Mouse (Mus musculus) skeletal muscle tissue, adult 2 months (tissue): ENCODE data around the gene Clasp2.
A peak's percentile ranks its signal among the peaks of the same experiment; 100 is the strongest.
"Not testable (repeated sequence)": the region's sequence is repeated elsewhere in the genome, so short reads cannot be mapped to it uniquely, and the experiment has no call there.

Experiments used
- DNase-seq: peaks from one replicate; pipeline ENCODE4 v3.0.0-alpha.2; 2012; ENCODE audit warnings: low read depth, low spot score

Clasp2 gene

DNA sequence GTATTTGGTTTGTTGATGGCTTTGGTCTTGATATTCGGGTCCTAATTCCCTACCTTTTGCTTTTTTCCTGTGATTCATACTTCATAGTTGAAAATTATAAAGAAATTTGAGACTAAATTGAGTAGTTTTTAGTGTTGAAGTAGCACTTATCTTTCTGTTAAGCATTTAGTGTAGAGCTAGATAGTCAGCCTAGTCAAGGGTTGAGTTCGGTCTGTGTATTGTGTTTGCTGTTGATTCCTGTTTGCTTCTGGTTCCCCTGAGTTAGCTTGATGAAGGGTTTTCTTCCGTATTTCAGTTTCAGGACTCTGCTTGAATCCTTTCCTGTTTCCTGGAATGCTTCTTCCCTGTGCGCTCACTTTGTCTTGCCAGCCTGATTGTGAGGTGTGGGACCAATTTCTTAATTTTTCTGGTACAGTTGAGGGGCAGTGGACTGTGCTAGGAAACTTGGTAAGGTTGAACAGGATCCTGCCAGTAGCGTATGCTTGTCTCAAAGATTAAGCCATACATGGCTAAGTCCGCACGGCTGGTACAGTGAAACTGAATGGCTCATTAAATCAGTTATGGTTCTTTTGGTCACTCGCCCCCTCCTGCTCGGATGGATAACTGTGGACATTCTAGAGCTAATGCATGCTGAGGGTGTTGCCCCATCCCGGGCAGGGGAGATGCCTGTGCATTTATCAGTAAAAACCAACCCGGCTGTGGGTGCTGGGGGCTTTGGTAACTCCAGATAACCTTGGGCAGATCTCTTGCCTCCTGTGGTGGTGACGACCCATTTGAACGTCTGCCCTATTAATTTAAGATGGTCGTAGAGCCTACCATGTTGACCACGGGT lies 14.8 kb downstream of the Clasp2 start:
- DNase-seq = no peak

DNA sequence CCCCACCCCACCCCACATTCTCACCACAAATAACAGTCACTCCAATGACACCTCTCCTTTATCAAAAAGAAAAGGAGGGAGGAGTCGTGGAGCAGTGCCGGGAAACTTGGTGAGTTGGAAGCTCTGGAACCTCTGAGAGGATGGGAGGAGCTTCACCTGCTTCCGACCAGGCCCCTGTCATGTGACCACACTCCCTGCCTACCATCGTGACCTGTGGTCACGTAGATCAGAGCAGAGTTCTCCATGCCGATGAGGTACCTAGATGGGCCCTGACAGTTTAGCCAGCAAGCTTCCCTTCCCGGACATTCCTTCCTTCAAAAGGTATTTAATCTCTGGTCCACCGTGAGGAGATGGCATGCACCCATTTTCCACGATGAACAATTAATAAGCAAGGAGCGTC lies 17.2 kb downstream of the Clasp2 start:
- no peak for DNase-seq

DNA sequence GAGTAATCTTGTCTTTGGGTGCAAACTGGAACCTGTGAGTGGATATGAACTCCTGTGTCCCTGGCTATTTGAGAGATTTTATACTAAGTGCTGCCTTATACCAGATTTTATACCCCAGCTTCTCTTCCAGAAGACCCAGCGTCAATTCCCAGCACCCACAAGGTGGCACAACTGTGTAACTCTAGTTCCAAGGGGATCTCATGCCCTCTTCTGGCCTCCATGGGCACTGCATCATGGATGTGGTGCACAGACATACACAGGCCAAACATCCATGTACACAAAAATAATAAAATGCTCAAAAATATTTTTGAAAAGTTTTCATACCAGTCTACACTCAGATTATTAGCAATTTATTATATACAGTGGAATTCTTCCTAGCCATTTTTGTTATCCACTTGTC lies 18.4 kb downstream of the Clasp2 start:
- no peak for DNase-seq

DNA sequence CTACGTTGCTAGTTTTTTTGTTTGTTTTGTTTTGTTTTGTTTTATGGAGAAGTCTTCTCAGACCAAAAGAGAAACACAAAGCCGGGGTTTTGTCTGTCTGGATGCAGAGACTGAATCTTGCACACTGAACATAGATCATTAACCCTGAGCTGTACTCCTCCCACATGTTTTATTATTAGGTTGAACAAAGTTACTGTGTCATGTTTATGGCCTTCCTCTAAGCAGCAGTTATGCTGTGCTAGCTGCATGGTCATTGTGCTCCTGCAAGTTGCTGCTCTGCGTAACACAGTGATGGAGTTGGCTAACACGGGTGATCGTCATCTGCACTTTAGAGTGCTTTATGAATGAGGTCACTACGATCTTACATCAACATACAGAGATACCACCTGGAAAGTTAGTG lies 21.1 kb downstream of the Clasp2 start:
- no peak for DNase-seq

DNA sequence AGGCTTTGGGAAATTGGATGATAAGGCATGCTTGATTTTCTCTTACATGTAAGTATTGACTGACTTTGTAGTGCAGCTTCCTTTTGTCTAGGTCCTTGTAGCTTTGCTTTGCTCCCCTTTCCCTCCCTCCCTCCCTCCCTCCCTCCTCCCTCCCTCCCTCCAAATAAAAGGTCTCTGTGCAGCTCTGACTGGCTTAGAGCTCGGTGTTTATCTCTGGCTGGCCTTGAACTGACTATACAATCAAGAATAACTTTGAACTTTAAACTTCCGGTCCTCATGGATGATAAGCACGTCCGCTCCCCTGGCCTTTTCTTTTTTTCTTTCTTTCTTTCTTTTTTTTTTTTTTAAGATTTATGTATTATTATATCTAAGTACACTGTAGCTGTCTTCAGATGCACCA lies 21.9 kb downstream of the Clasp2 start:
- no peak for DNase-seq

DNA sequence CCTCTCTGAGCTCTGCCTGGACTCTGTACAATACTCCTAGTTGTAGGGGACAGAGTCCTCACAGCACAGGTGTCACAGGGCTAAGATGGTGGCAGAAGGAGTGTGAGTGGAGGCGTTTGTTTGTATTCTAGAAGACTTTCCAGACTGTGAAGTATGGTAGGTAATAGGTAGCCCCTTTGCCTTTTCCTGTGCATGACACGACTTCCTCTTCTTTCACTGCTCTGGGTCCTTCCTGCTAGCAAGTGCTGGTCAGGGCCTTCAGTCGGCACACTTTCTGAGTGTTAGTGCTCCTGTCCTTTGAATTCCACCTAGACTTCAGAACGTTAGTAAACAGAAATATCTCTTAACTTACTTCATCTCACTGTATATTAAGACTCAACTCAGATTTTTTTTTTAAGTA lies 29.4 kb downstream of the Clasp2 start:
- no peak for DNase-seq

DNA sequence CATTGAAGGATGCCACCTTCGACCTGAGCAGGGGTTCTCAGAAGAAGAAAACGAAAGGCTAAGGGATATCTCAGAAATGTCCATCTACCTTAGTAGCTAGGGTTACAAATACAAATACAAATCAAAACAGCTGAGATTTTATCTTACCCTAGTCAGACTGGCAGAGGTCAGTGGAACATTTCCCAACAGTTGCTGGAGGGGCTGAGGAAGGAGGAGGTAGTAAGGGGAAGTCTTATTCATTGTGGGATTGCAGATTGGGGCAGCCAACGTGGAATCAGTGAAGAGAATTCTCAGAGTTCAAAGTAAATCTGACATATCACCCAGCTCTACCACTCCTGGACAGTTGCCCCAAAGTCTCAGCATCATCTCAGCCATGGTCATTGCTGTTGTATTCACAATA lies 39.6 kb downstream of the Clasp2 start:
- no peak for DNase-seq

DNA sequence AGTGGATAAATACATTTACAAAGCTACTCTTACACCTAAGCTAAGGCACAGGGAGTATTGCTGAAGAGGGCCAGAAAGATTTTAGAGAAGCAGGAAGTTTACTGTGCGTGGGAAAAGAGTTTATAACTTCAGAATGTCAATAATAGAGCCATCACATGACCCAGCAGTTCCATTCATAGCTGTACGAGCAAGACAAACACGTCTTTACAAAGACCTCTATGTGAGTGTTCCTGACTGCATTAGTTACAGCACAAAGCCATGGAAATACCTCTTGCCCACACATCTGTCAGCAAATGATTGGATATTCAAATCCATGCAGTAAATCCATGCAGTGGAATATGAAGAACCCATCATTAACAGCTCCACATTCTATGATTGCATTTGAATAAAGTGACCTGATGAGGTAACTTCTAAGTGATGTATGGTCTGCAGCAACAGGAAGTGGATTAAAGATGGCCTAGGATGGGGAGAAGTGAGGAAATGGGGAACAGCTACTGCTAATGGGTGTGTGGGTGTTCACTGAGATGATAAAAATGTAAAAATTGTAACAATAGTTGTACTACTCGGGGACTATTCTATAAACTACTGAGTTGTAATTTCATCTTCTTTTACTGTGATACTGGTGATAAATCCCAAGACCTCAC lies 41.2 kb downstream of the Clasp2 start:
- DNase-seq = no peak

DNA sequence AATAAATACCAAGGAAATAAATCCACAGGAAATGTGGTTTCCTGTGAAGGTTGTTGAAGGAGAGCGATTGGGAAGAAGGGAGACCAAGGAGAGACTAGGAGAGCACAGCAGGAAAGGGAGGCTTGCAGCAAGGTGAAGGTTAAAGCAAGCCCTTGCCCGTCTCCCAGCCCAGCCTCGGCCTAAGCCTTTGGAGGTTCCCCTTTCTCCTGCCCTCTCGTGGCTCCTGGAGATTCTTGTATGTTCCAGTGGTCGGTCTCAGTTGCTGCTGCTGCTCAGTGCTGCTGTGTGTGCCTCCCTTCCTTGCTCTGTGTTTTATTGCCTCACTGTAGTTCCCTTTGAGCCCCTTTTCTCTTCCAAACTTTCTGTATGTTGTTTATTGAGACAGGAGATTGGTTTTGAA lies 42.4 kb downstream of the Clasp2 start:
- DNase-seq = no peak

DNA sequence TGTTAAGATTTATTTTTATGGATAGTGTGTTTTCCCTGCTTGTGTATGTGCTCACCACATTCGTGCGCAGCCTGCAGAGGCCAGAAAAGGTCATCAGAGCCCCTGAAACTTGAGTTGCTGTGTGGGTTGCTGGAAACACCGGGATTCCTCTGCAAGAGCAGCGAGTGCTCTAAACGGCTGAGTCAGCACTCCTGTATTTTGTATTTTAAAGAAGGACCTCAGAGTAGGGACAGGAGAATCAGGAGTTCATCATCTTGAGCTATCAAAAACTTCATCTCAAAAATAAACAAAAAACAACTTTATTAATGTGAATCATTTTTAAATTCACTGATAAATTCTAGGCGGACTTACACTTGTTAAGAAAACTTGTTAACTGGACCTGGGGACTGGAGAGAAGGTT lies 48.0 kb downstream of the Clasp2 start:
- not testable (repeated sequence) for DNase-seq

DNA sequence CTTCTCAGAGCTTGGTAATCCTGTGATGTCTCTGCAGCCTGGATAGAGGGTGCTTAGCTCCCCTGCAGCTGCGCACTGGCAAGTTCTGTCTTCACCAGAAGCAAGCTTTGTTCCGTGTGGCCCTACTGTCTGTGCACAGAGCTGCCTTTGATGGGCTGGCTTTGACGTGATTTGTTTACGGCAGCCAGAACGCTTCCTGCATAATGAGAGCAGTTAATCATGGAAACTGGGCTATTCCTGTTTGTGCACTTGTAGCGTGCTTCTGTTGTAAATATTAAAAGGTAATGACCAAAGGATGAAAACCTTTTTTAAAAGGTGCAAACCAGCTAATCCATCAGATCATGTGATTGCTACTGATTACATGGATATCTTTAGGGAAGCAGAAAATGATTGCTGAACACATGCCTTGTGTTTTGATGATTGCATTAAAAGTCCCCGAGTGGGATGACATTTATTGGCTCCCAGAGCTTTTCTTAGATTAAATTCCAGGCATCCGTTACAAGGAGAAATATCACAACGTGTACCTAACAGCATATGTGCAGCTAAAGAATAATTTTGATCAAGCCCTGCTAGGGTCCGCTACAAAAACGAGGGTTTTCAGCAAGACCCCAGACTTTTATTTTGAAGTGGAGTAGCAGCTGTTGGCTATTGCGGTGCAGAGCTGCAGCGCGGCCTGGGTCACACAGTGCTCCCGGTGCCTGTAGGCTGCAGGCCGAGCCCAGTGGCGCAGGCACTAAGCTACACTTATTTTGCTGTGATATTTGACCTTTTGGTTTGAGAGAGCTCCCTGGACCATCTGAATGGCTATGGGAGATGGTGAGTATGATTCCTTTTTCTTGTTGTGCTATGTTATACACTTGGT lies 51.6 kb downstream of the Clasp2 start:
- peak; percentile 78 for DNase-seq

DNA sequence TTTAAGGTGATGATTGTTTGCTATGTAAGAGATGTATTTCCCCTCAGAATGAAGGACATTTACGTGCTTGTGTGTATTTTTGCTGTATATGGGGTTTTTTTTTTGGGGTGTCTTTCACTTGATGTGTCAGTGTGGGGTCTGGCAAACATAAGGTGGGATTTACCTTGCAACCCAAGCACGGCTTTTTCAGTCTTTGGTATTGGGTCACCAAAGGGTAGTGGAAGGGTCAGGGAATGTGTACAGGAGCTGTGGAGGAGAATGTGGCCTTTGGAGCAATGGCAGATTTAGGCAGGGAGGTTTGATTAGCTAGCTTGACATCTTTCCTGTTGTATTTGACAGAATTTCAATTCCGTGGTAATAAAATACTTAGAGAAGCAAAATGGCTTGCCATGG lies 52.2 kb downstream of the Clasp2 start:
- DNase-seq = no peak

DNA sequence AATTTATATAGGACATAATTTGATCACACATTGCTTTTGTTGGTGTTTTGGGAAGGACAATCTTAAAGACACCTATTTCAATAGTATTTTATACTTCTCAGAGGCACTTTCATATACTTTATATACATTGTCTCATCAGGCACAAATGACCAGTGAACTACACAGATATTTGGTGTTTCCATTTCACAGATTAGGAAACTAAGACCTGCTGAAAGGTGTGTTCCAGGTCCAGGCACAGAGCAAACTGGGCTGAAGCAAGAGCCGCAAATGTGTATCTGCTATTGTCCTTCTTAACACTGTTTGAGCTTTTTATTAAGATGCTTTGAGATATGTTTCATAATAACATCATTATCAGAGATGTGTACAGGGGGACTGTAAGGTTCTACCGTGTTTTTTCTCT lies 52.7 kb downstream of the Clasp2 start:
- DNase-seq = no peak

DNA sequence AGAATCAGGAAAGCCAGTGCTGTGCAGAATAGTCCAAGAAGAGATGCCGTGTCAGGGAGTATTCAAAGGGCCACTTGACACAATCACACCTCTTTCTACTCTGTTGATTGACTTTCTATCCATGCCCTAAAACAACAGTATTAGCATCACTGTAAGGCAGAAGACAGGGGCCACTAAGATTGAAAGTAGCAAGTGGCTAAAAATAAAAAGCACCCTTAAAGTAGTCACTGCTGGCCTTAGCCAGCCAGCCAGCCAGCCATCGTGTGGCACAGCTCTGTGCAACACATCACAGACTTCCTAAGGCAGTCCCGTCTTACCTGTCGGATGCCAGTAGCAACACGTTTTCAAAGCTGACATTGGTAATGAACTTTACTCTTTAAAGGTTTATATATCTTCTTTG lies 55.9 kb downstream of the Clasp2 start:
- DNase-seq = no peak

DNA sequence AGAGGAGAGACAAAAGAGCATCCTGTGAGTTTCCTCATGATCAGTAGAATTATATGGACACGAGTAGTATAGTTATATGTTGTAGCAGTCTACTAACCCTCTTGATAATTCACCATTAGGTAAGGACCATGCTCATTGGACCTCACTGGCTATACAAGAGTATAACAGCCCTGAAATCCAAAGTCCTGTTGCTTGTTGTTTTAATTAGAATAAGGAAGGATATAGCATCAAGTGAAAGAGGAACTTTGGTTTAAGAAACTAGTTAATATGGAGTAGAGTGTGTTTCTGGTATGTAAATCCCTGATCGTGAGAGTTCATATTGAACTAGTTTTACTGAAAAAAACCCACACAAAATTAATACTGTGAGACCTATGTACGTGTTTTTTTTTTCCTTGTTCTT lies 59.4 kb downstream of the Clasp2 start:
- no peak for DNase-seq

DNA sequence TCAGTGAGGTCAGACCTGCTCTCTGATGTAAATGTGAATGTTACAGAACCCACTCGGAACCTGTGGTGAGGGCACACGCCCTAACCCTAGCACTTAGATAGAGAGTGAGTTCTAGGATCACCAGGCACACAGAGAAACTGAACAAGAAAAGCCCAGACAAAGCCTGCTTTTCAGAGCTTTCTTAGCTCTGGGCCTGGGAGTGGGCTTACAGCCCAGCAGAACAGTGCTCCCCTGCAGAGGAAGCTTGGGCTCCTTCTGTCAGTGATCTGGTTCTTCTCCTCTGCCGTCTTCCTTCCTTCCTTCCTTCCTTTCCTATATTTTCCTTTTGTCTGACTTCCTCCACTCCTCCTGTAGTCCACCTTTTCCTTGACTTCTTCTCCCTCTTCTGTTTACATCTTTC lies 61.5 kb downstream of the Clasp2 start:
- DNase-seq = no peak

DNA sequence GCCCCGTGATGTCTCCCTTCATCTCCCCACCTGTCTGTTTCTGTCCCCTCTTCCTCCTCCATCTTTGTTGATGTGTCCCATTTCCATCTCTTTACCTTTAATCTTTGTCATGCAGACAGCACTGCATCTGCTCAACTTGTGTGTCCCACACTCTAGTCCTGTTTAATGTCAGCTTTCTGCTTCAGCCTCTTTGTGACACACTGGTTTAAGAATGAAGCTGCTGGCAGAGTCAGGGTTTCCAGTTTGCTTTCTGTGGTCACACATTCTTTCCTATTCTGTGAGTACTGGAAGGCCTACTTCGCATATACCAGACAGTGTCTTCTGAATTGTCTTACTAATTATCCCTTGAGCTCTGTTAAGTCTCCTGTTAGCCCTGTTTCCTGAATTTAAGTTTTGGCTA lies 62.5 kb downstream of the Clasp2 start:
- no peak for DNase-seq

DNA sequence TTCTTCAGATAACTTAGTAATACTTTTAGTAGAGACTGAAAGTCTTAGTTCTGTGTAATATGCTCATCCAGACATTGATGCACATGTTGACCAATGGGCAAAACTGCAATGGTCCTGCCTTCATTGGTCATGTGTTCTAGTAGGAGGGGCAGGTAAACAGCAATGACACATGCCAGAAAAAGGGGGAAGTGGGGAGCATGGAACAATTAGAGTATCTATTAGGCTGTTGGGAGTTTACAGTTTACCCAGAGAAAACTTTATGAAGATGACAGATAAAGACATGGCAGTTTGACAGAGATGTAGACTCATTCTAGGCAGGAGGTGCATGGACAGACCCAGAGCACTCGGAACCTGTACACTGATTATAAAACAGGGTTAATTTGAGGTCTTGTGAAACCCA lies 64.1 kb downstream of the Clasp2 start:
- DNase-seq = no peak

DNA sequence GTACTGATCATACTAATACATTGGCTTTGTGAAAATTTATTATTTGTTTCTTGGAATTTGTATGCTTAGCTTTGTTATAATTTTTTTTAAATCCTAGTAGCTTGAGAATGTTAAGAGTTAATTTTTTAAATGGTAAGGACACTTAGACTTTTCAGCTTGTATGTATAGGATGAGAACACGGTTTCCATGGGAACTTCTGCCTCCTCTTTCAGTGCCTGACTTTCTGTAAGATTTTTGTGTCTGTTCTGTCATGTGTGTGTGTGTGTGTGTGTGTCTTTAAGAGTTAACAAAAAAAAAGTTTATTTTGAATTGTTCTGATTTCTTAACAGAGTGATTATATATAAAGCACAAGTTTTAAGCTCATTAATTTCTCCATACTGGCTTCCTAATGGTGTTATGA lies 70.1 kb downstream of the Clasp2 start:
- DNase-seq = no peak

DNA sequence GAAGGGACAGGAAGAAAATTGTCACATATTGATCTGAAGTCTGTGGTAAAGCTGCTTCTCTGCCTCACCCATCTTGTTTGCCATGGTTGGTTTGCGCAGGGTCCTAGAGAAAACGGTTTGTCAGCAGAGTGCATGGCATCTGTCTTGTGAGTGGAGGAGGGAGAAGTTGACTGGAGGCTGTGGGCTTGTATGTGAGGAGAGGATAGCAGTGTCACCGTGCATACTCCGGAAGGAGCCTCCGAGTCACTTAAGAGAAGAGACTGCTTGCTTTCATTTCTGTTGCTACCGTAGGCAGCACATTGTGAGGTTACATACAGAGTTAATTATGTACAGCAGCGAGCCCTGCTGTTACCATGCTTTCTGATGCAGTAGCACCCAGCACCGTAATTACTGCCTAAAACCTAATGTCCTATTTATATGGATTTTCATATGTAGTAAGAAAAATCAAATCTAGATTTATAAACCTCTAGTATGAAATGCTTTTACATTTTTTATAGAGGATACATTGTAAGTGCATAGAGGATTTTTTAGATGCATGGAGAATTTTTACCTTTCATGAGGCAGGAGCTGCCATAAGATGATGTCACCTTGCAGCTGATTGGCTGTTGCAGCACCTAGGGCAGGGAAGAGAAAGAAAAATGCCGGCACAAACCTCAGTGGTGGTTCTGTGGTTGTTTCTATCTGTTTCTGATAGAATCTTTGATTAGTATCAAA lies 70.8 kb downstream of the Clasp2 start:
- no peak for DNase-seq

DNA sequence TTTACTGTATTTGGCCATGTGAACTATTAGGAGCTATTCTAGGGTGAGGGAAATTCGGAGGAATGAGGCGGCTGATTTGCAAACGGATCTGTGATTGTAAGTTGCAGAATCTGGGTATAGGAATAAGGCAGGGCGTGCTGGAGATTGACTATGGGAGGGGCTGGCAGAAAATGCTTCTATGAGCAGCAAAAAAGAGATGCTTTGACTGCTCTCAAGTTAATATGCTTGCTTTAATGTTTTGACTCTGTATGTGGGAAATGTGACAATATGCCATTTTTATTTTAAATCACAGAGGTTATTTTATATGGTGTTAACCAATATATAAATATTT lies 71.4 kb downstream of the Clasp2 start:
- DNase-seq = no peak

DNA sequence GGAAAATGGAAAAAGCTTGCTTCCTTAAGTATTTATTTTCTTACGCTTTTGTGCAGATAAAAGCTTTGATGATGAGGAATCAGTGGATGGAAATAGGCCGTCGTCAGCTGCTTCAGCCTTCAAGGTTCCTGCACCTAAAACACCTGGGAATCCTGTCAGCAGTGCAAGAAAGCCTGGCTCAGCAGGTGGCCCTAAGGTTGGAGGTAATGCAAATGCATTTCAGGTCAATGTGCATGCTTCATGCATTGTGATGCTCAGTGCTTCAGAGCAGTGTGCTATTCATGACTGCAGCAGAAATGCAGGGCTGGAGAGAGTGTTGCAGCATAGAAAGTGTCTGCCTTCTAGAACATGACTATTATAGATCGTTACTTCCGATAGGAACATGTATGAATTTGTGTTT lies 71.8 kb downstream of the Clasp2 start:
- no peak for DNase-seq
